Mouse (Mus musculus) lung, postnatal 0 days (tissue): ENCODE data around the gene Omp.

Source experiments
- CTCF ChIP-seq: IDR thresholded peaks from 2 replicates; pipeline ENCODE4 v1.5.1; 2016; ENCODE audit warnings: antibody characterized with exemption, mild to moderate bottlenecking
- EP300 ChIP-seq: IDR thresholded peaks from 2 replicates; pipeline ENCODE4 v1.6.1; 2016; ENCODE audit warnings: antibody characterized with exemption, mild to moderate bottlenecking, control low read depth

GRCm38 (mm10) chr7:98097557-98097956 is 47.7 kb downstream of the Omp start:
- TF ChIP-seq CTCF (no peak), EP300 (no peak)
